Mouse (Mus musculus) brain, embryonic 14.5 days (tissue): ENCODE measurements around the gene Ribc1. TPM values are rescaled to one million over a fixed set of nuclear protein-coding genes. Genes with fewer than 3 reads are reported as not detected.

Experiments used
- DNase-seq: peaks from one replicate; pipeline ENCODE4 v3.0.0-alpha.2; 2011; ENCODE audit warnings: low read depth
- CTCF ChIP-seq: fragments of 200-500 bp; IDR thresholded peaks from 2 replicates; pipeline ENCODE4 v1.5.1; 2012; ENCODE audit warnings: inconsistent platforms, mild to moderate bottlenecking, moderate library complexity, borderline replicate concordance; ENCODE audit not compliant: insufficient read depth, insufficient read length; ENCODE audit errors: extremely low read depth
- POLR2A ChIP-seq: fragments of 200-500 bp; IDR thresholded peaks from 2 replicates; pipeline ENCODE4 v1.6.1; 2012; ENCODE audit warnings: mild to moderate bottlenecking, inconsistent platforms, borderline replicate concordance; ENCODE audit not compliant: poor library complexity, insufficient read depth, insufficient read length, severe bottlenecking; ENCODE audit errors: extremely low read depth
- polyA plus RNA-seq: library from polyadenylated mRNA; depleted of rRNA; stranded (reverse); fragments of >200 nt; gene quantifications from 2 replicates; pipeline ENCODE4 v1.2.3, GENCODE M21; 2012; rRNA removed

Gene Ribc1
- polyA plus RNA-seq, 1 experiment, result 0.82 TPM

- DNase-seq, result peak; percentile 93
- TF ChIP-seq POLR2A (peak; percentile 51; the same call in 1 of the 2 replicates), CTCF (no peak)
Observed at GRCm38 (mm10) chrX:152001737-152002710, 14.1 kb downstream of the Ribc1 start, which contains the start of gene Hsd17b10. Gene Hsd17b10, plus strand, starts transcription at chrX:152001845.

- TF ChIP-seq POLR2A, result no peak
- TF ChIP-seq CTCF, result no peak
- DNase-seq, result no peak
Observed at GRCm38 (mm10) chrX:152001182-152001684, 14.9 kb downstream of the Ribc1 start.

GRCm38 (mm10) chrX:151999006-151999710 lies 16.9 kb downstream of the Ribc1 start:
- TF ChIP-seq POLR2A, result no peak
- no peak for TF ChIP-seq CTCF
- DNase-seq, result no peak

Other genes with a start within 250 kb of the Ribc1 start
- 106 and 140 TPM in 2 replicates for gene Huwe1, start 215.5 kb downstream of the Ribc1 start, polyA plus RNA-seq
- 53.2 and 58.6 TPM in 2 replicates for gene Hsd17b10, start 14.4 kb downstream of the Ribc1 start, polyA plus RNA-seq
- 60.0 and 71.8 TPM in 2 replicates for gene Smc1a, start 133 bp upstream of the Ribc1 start, polyA plus RNA-seq
- gene Iqsec2, start 128.0 kb upstream of the Ribc1 start, polyA plus RNA-seq, result 8.2 and 12.7 TPM in 2 replicates
- 43.6 and 57.9 TPM in 2 replicates for gene Kdm5c, start 216.7 kb upstream of the Ribc1 start, polyA plus RNA-seq